Mouse (Mus musculus): ENCODE data around the gene Bin2.

Bin2 gene

DNA sequence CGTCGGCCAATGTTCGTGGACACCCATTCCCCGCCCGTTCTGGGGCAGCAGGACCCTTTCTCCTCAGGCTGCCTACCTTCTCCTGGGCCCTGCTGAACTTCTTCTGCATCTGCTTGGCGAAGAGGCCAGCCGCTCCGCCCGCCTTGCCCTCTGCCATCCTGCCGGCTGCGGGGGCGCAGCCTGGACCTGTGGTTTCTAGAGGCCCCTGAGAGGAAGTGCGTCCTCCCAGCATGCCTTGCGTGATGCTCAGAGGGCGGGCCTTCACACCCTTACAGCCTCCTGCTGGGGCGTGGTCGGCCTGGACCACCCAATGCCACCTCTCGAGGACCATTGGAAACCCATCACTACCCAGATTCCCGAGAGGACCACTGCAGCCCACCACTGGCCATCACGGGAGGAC lies at the start of gene Bin2:
Gene Bin2, minus strand, starts transcription at position 217 of the 400 bp plus-strand sequence.
- no peak for DNase-seq (ENCODE audit: low read depth, low spot score)

DNA sequence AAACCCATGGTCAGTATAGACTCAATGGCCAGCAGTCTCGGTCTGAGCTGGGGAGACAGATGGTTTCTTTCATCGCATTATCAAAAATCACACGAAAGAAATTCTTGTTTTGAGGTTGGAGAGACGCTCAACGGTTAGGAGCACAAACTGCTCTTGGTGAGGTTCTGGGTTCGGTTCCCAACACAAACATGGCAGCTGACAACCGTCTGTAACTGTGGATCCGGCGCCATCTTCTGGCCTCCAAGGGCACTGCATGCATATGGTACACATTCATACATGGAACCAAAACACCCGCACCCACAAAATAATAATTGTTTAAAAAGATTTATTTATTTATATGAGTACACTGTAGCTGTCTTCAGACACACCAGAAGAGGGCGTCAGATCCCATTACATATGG lies 49.2 kb upstream of the Bin2 start:
- DNase-seq (ENCODE audit: low read depth, low spot score): no peak

DNA sequence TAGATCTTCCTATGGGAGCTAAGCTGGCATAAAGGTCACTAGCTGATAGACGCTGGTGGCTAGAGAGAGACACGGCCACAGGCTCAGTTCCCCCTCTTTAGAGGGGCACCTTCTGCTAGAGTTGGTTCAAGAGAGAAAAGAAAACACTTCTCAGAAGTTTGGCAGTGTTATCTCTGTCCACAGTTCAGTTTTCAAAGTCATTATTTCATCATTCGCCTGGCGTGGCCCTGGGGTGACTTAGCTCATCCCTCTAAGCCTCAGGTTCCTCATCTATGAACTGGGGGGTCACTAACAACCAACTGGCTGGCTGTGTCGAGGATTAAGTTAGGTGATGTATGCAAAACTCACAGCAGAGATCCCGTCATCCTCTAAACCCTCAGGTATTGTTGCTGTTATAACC lies 48.6 kb upstream of the Bin2 start:
- DNase-seq (ENCODE audit: low read depth, low spot score): no peak

GRCm38 (mm10) chr15:100715399-100715993 lies 46.1 kb upstream of the Bin2 start:
- no peak for DNase-seq (ENCODE audit: low read depth, low spot score)

- DNase-seq (ENCODE audit: low read depth, low spot score): no peak
These were observed 45.1 kb upstream of the Bin2 start for GRCm38 (mm10) chr15:100714470-100714869.

DNA sequence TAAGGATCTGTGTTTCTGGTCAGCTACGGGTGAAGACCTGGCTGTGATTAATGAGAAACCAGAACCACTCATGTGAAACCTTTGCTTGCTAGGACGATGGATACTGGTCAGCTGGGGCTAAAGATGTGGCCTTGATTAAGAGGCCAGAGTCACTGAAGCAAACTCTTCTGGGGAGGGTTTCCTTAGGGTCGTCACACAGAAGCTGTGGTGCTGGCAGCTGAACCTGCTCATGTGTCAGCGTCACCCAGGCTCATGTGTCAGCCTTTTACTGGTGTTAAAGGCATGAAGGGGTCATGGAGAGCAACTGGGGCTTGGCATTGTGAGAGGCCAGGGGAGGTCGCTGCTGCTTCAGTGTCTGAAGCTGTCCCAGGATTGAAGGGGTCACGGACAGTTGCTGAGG lies 41.5 kb upstream of the Bin2 start:
- DNase-seq (ENCODE audit: low read depth, low spot score): no peak

- no peak for DNase-seq (ENCODE audit: low read depth, low spot score)
These were observed 39.2 kb upstream of the Bin2 start for GRCm38 (mm10) chr15:100708433-100709078.

DNA sequence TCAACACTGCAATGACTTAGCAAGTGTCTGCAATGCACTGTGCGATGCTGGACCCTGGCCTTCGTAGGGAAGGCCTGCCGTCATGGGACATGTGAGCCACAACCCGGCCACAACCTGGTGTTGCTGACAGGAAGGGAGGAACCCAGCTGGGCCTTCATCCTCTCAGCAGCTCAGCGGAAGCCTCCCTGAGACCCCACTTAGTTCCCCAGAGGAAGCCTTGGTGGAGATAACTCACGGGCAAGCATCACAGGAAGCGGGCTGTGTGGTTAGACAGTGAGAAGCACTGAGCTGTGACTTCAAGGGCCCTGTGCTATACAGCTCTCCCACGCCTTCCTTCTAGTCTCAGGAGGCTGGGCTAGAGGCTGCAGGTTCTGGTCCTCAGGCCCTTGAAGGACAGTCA lies 36.9 kb upstream of the Bin2 start:
- DNase-seq (ENCODE audit: low read depth, low spot score): no peak

DNA sequence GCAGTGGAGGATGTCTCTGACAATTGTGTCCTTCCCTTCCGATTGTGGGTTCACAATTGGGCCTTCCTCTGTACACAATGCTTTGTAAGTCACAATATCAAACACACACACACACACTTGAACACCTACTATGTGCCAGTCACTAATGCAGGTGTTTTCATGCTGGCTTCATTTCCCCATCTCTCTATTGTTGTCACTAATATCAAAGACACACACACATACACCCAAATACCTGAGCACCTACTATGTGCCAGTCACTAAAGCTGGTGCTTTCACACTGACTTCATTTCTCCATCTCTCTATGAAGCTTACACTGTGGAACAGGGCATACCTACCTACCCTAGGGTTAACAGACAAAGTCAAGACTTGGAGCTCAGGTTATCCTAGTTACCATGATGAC lies 36.0 kb upstream of the Bin2 start:
- no peak for DNase-seq (ENCODE audit: low read depth, low spot score)

DNA sequence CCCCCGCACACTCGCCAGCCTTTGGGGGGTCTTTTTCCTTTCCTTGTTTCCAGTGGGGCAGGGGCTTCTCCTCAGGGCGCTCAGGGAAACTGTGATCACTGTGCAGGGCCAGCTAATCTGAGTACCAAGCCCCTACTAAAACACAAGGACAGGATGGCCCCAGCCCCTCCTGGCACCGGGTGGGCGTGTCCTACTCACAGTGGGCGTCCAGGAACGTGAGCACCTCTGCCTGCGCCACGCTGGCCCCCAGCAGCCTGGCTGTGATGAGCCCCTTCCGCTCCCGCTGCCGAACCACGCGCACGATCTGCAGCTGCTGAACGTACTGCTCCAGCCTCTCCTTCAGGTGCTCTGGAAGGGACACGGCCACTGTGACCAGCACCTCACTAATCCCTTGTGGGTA lies 34.6 kb upstream of the Bin2 start:
- no peak for DNase-seq (ENCODE audit: low read depth, low spot score)

GRCm38 (mm10) chr15:100701856-100702255 lies 32.5 kb upstream of the Bin2 start:
- DNase-seq (ENCODE audit: low read depth, low spot score): no peak

DNA sequence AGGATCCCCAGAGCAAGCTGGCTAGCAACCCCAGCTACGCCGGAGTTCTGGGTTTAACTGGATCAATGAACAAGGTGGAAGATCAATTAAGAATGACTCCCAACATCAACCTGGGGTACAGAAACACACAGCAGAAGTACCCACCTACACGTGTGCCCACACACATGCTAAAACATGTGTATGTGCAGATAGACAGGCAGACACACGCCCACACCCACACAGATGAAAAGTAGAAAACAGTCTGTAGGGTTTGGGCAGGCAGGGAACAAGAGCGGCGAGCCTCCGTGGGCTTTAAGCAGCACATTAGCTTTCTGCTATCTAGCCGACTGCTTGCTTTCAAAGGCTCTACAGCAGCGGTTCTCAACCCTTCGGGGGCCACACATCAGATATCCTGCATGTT lies 31.8 kb upstream of the Bin2 start:
- no peak for DNase-seq (ENCODE audit: low read depth, low spot score)

DNA sequence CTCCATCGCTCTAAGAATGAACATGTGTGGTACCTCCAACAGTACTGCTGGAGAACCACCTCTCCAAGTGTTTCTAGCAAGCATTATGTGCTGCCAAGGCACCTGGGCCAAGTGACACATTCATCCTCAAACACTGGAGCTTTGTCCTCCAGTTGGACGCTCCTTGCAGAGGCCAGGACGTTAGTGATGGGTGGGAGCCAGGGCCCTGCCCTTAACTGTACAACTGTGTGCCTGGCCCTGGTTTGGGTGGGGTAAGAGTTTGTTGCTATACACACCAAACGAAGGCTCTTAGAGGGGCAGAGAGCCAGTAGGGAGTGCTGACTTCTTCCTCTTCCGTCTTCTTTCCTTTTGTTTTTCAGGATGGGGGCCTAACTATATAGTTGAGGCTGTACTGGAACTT lies 31.1 kb upstream of the Bin2 start:
- DNase-seq (ENCODE audit: low read depth, low spot score): no peak

DNA sequence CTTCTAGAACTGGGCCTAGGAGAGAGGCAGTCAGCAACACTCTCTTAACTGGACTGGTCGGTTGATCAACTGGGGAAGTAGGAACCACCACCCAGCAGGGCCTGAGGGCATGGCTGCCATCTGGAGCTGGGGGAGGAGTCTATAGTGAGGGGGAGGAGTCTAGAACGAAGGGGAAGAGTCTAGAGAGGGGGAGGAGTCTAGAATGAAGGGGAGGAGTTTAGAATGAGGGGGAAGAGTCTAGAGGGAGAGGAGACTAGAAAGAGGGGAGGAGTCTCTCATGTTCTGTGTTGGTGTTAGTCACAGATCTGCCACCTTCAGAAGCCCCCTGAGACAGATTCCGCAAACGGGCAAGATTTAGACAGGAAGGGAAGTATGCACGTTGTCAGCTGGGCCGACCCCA lies 30.0 kb upstream of the Bin2 start:
- DNase-seq (ENCODE audit: low read depth, low spot score): no peak

DNA sequence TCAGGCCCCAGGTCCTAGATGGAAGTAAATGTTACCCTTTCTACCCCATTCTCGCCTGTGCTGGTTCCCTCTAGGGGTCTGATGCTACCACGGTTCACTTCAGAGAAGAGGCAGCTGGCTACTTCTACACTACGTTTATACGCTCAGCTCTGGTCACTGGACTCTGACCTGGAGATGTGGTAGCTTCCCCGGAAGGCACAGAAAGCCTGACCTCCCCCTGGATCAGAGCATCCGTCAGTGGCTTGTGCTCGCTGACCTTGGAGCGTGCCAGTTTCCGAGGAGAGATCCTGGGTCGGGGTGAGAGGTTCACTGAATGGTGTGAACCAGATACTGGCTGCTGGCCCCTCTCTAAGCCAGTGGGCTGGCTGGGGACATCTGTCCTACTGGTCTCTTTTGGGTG lies 28.7 kb upstream of the Bin2 start:
- no peak for DNase-seq (ENCODE audit: low read depth, low spot score)

GRCm38 (mm10) chr15:100694406-100694805 lies 25.1 kb upstream of the Bin2 start:
- no peak for DNase-seq (ENCODE audit: low read depth, low spot score)

GRCm38 (mm10) chr15:100691990-100692389 lies 22.6 kb upstream of the Bin2 start:
- no peak for DNase-seq (ENCODE audit: low read depth, low spot score)

GRCm38 (mm10) chr15:100687430-100687971 lies 18.1 kb upstream of the Bin2 start, which contains the start of gene Cela1:
Gene Cela1, minus strand, starts transcription at chr15:100687921.
- no peak for DNase-seq (ENCODE audit: low read depth, low spot score)

GRCm38 (mm10) chr15:100686989-100687388 lies 17.6 kb upstream of the Bin2 start:
- no peak for DNase-seq (ENCODE audit: low read depth, low spot score)

DNA sequence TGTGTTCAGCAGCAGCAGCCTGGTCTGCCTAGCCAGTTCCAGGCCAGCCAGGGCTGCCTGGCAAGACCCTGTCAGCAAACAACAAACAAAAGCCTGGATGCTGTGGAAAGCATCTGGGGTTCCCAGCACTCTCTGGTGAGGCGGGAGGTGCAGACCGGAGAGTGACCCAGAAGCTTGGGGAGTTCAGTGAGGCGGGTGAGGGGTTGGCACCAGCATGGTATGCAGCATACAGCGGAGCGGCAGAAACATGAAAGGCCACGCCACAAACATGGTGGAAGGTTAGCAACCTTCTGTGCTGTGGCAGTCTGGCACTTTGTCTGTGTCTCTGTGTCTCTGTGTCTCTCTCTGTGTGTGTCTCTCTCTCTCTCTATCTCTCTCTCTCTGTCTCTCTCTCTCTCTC lies 17.1 kb upstream of the Bin2 start:
- no peak for DNase-seq (ENCODE audit: low read depth, low spot score)

GRCm38 (mm10) chr15:100685849-100686248 lies 16.5 kb upstream of the Bin2 start:
- DNase-seq (ENCODE audit: low read depth, low spot score): no peak

DNA sequence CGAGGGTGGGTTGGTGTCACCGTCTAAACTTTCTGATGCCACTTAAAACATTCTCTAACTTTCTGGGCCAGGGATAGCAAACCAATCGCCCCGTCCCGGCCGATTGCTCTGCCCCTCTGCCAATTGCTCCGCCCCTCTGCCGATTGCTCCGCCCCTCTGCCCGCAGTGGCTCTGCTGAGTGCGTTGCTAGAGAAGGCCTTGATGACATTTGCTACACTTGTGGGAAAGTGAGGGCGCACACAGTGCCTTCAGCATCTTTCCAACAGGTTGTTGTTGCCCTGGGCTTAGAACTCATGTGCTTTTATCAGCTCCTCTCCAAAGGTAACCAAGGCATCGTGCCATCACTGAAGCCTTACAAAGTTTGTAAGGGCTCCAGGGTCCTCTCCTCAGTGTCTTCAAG lies 15.9 kb upstream of the Bin2 start:
- DNase-seq (ENCODE audit: low read depth, low spot score): no peak

DNA sequence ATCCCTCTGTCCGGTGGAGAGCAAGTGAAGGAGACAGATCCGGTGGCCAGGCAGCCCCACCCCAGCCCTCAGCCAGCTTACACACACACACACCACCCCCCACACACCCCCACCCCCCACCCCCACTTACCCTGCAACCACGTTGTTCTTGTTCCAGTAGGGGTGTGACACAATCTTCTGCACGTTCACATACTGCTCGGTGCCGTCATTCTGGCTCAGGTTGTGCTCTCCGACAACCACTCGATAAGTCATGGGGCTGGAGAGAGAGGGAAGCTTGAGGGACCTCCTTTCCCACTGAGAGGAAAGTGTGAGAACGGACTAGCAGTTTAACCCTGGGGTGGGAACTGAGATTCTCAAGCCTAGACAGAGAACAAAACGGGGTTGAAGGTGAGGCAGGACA lies 15.1 kb upstream of the Bin2 start:
- no peak for DNase-seq (ENCODE audit: low read depth, low spot score)
